Comparison of ENCODE assay signal across 9 mouse cellular contexts in genomic region chr17:3451077-3451476, GRCm38 (mm10).
DNase-seq lines count a peak whose midpoint lies in the region; ATAC-seq and TF ChIP-seq lines count a peak whose summit lies in the region.
"Had no signal": no experiment of that assay in that cellular context is flagged by ENCODE, and none has a peak within 500 bp of the region (broad histone marks: within the 10 kb centered on the region; RNA-seq: fewer than 3 reads in every experiment).

No protein-coding gene starts in this region.

- no peak overlapping the region for H3K9ac ChIP-seq in midbrain, embryonic 13.5 days (replicated peaks)
- H3K9ac ChIP-seq in intestine, embryonic 15.5 days, result no peak overlapping the region
- H3K9ac ChIP-seq: embryonic facial prominence, embryonic 15.5 days had no signal

- peaks cover 20% of the 10 kb centered on the region for H3K4me1 ChIP-seq in midbrain, embryonic 10.5 days
- H3K4me1 ChIP-seq in midbrain, embryonic 13.5 days (replicated peaks), result 0 out of 2 replicates have a peak, but pooled peaks cover 5% of the 10 kb centered on the region
- H3K4me1 ChIP-seq in bone marrow macrophage, adult 2 months (ENCODE audit: control insufficient read depth, insufficient read depth, low read length), result peaks cover 9% of the 10 kb centered on the region
- 0 out of 2 replicates have a peak, but pooled peaks cover 2% of the 10 kb centered on the region for H3K4me1 ChIP-seq in intestine, embryonic 15.5 days (replicated peaks)

- no peak overlapping the region for H3K4me2 ChIP-seq in midbrain, embryonic 13.5 days (replicated peaks)
- H3K4me2 ChIP-seq in intestine, embryonic 15.5 days (replicated peaks), result no peak overlapping the region
- H3K4me2 ChIP-seq: embryonic facial prominence, embryonic 15.5 days had no signal

- no peak for ATAC-seq in midbrain, embryonic 13.5 days
- ATAC-seq in erythroid progenitor cell, adult 5-6 weeks (replicated peaks; ENCODE audit: low FRiP score, poor library complexity, severe bottlenecking), result peak; percentile 90
- ATAC-seq in intestine, embryonic 15.5 days, result peak; percentile 55; the same call in 1 of the 2 replicates

- H3K36me3 ChIP-seq in midbrain, embryonic 10.5 days, result no peaks in the 10 kb centered on the region
- H3K36me3 ChIP-seq in midbrain, embryonic 13.5 days, result no peaks in the 10 kb centered on the region
- H3K36me3 ChIP-seq in intestine, embryonic 15.5 days, result no peaks in the 10 kb centered on the region

- H3K27me3 ChIP-seq in midbrain, embryonic 10.5 days (ENCODE audit: low read depth, poor library complexity, severe bottlenecking), result peaks cover 9% of the 10 kb centered on the region
- 0 out of 2 replicates have a peak, but pooled peaks cover 4% of the 10 kb centered on the region for H3K27me3 ChIP-seq in midbrain, embryonic 13.5 days
- no peaks in the 10 kb centered on the region for H3K27me3 ChIP-seq in intestine, embryonic 15.5 days (replicated peaks)
- H3K27me3 ChIP-seq: embryonic facial prominence, embryonic 15.5 days had no signal

- no peak for TF ChIP-seq POLR2A in bone marrow macrophage, adult 2 months (IDR thresholded peaks at IDR 0.05; ENCODE audit: borderline replicate concordance, low read depth, low read length)

- TF ChIP-seq CTCF in bone marrow macrophage, adult 2 months (IDR thresholded peaks at IDR 0.05; ENCODE audit: low read depth, low read length), result peak; percentile 54

- H3K9me3 ChIP-seq in midbrain, embryonic 10.5 days (replicated peaks), result no peaks in the 10 kb centered on the region
- H3K9me3 ChIP-seq in midbrain, embryonic 13.5 days, result no peaks in the 10 kb centered on the region
- H3K9me3 ChIP-seq in intestine, embryonic 15.5 days, result no peaks in the 10 kb centered on the region
- H3K9me3 ChIP-seq: embryonic facial prominence, embryonic 15.5 days had no signal

- H3K4me3 ChIP-seq in midbrain, embryonic 10.5 days, result no peak overlapping the region
- H3K4me3 ChIP-seq in midbrain, embryonic 13.5 days (replicated peaks), result no peak overlapping the region
- no peak overlapping the region for H3K4me3 ChIP-seq in bone marrow macrophage, adult 2 months (ENCODE audit: insufficient read depth, low read length)
- no peak overlapping the region for H3K4me3 ChIP-seq in intestine, embryonic 15.5 days (replicated peaks)
- H3K4me3 ChIP-seq: embryonic facial prominence, embryonic 15.5 days had no signal

- DNase-seq in midbrain, embryonic 10.5 days (ENCODE audit: low spot score), result peak; percentile 29
- DNase-seq in liver, result peak; percentile 83
- DNase-seq in ovary, postnatal 10 days (ENCODE audit: low spot score), result peak; percentile 13
- DNase-seq in thymus, postnatal 10 days (ENCODE audit: low spot score in 2 of 2), result peak; percentile 53 to 77

- H3K27ac ChIP-seq in midbrain, embryonic 10.5 days (replicated peaks), result no peak overlapping the region
- no peak overlapping the region for H3K27ac ChIP-seq in midbrain, embryonic 13.5 days
- no peak overlapping the region for H3K27ac ChIP-seq in bone marrow macrophage, adult 2 months (ENCODE audit: insufficient read depth, low read depth, low read length)
- H3K27ac ChIP-seq in intestine, embryonic 15.5 days, result no peak overlapping the region
- H3K27ac ChIP-seq: embryonic facial prominence, embryonic 15.5 days had no signal

- 70% methylated on average over 2 of the region's 2 CpGs for WGBS in midbrain, embryonic 10.5 days
- 77% methylated on average over 2 of the region's 2 CpGs for WGBS in midbrain, embryonic 13.5 days
- WGBS in intestine, embryonic 15.5 days, result 75% methylated on average over 2 of the region's 2 CpGs

Comparison
In these comparisons a context has a peak if more than half of its experiments do, and no peak if none do; other contexts are left out.
1. DNase-seq: peak in every context shown above with its lines; median percentile 83 in liver; 65 in thymus, postnatal 10 days; 29 in midbrain, embryonic 10.5 days; 13 in ovary, postnatal 10 days.